In genomic region chr17:11962808-11963207, GRCm38 (mm10) we compare ENCODE assay signal across 7 mouse cellular contexts.
DNase-seq lines count a peak whose midpoint lies in the region; ATAC-seq lines count a peak whose summit lies in the region.

No protein-coding gene starts in this region.

- H3K9me3 ChIP-seq in lung, embryonic 16.5 days (ENCODE audit: control insufficient read depth, low read length) = no peaks in the 10 kb centered on the region
- 0 out of 2 replicates have a peak, but pooled peaks cover 8% of the 10 kb centered on the region for H3K9me3 ChIP-seq in embryonic facial prominence, embryonic 14.5 days (ENCODE audit: control insufficient read depth, low read length)

- H3K27ac ChIP-seq in lung, embryonic 16.5 days (ENCODE audit: low read length) = no peak overlapping the region
- no peak overlapping the region for H3K27ac ChIP-seq in embryonic facial prominence, embryonic 14.5 days (replicated peaks; ENCODE audit: low read depth, low read length)

- no peak overlapping the region for H3K4me3 ChIP-seq in lung, embryonic 16.5 days (ENCODE audit: low read length)
- H3K4me3 ChIP-seq in embryonic facial prominence, embryonic 14.5 days (ENCODE audit: low read depth, low read length) = no peak overlapping the region

- H3K4me2 ChIP-seq in lung, embryonic 16.5 days (ENCODE audit: low read depth, low read length) = no peak overlapping the region
- H3K4me2 ChIP-seq in embryonic facial prominence, embryonic 14.5 days (ENCODE audit: low read depth, low read length) = no peak overlapping the region

- no peaks in the 10 kb centered on the region for H3K4me1 ChIP-seq in lung, embryonic 16.5 days (replicated peaks; ENCODE audit: control insufficient read depth, insufficient read depth, low read length)
- H3K4me1 ChIP-seq in embryonic facial prominence, embryonic 14.5 days (ENCODE audit: control insufficient read depth, insufficient read depth, low read length) = no peaks in the 10 kb centered on the region

- no peaks in the 10 kb centered on the region for H3K27me3 ChIP-seq in lung, embryonic 16.5 days (ENCODE audit: control insufficient read depth, insufficient read depth, low read depth, low read length)
- H3K27me3 ChIP-seq in embryonic facial prominence, embryonic 14.5 days (replicated peaks; ENCODE audit: control insufficient read depth, insufficient read depth, low read length) = no peaks in the 10 kb centered on the region

- 43% methylated on average over 11 of the region's 11 CpGs for WGBS in lung, embryonic 16.5 days
- 42% methylated on average over 11 of the region's 11 CpGs for WGBS in embryonic facial prominence, embryonic 14.5 days

- H3K9ac ChIP-seq in lung, embryonic 16.5 days (ENCODE audit: low read length) = no peak overlapping the region
- no peak overlapping the region for H3K9ac ChIP-seq in embryonic facial prominence, embryonic 14.5 days (ENCODE audit: low read depth, low read length)

- DNase-seq in lung, postnatal 25 days (ENCODE audit: low spot score) = no peak
- peak; percentile 36 for DNase-seq in embryonic facial prominence, embryonic 14.5 days (ENCODE audit: low spot score)
- DNase-seq in layer of hippocampus, adult 9-11 months = peak; percentile 57
- peak; percentile 30 for DNase-seq in right cerebral cortex, postnatal 4 days
- DNase-seq in heart, adult 18-20 months = no peak

- H3K36me3 ChIP-seq in lung, embryonic 16.5 days (ENCODE audit: control insufficient read depth, insufficient read depth, low read length) = no peaks in the 10 kb centered on the region
- H3K36me3 ChIP-seq in embryonic facial prominence, embryonic 14.5 days (ENCODE audit: control insufficient read depth, insufficient read depth, low read length) = no peaks in the 10 kb centered on the region

- peak; percentile 59 for ATAC-seq in lung, embryonic 16.5 days (ENCODE audit: low read depth)
- no peak for ATAC-seq in embryonic facial prominence, embryonic 14.5 days (ENCODE audit: low read depth)
- ATAC-seq in activated CD4-positive, CD25-positive, alpha-beta regulatory T cell, adult 4 months = no peak

Comparison
In these comparisons a context has a peak if more than half of its experiments do, and no peak if none do; other contexts are left out.
1. DNase-seq: peak in embryonic facial prominence, embryonic 14.5 days (single experiment), layer of hippocampus, adult 9-11 months (single experiment) and right cerebral cortex, postnatal 4 days (single experiment); none in lung, postnatal 25 days (single experiment) and heart, adult 18-20 months (0 of 2).